Mouse (Mus musculus) C3H10T1/2 (cell line): ENCODE data around the gene Zpbp2. TPM values are rescaled to one million over a fixed set of nuclear protein-coding genes. Genes with fewer than 3 reads are reported as not detected.

Experiments
- polyA plus RNA-seq, 2 experiments: library from polyadenylated mRNA; unstranded; fragments of >200 nt; fragmentation: generic; extraction: Trizol; gene quantifications; one replicate each; pipeline ENCODE4 v1.2.1; 2012; ENCODE audit warnings: missing spikeins in 2 of 2

The Zpbp2 gene
- not detected for polyA plus RNA-seq

DNA sequence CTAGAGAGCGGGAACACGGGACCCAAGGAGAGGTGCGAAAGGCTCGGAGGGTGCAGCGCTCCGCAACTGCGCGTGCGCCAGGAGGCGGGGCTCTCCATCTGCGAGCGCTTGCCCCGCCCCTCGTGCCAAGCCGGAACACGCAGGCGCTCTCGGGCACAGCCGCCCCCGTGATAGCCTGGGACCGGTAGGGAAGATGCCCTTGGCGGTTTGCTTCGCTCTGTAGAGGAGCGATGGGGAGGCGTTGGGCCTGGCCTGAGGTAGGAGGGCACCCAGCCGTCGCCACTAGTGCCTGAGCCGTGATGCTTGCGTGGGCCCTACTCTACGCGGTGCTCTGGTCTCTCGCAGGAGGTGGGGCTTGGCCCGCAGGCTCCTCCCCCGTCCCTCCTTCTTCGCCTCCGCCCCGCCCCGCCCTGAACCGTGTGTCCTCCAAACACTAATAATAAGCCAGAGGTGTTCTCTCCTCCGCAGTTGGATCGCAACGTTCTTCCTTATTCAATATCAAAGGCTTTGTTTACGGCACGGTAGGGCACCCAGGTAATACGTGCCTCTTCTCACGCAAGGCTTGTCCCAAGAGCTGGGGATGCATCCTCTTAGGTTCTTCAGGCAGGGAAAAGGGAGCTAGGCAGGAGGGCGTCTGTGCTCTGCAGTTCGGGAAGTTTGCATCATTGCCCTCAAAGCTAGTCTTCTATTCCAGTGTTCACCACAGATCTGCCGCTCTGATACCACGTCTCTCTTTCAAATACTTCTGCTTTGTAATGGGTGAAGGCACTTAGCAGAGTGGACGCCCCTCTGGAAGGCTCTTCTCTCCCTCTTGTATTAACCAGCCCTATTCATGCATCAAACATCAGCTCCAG lies at the start of gene Zpbp2:
TSS of gene Zpbp2 (plus strand) at position 123 of the 854 bp plus-strand sequence.

DNA sequence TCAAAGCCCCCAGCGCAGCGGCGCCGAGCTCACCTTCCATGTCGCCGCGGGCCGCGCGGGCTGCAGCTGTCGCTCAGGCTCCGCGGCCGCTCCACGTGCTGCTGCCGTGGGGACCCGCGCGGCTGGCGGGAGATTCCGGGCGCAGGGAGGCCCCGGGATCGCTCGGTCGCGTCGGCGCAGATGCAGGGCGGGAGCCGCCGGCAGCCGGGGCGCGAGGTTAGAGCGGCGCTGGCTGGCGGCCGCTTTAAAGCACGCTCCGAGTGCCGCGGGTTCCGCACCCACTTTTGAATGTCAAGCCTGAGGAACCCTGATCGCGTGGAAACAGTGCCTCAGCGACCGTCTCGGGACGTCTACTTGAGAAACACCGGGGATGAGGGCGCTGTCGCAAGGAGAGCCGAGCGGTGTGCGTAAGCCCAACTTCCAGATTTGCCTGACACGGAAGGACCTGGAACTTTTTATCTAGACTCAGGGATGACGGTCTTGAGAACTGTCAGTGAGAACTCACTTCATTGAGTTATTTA lies 5.1 kb upstream of the Zpbp2 start, which contains the start of gene Ikzf3:
TSS of gene Ikzf3 (minus strand) at position 321 of the 521 bp plus-strand sequence.

DNA sequence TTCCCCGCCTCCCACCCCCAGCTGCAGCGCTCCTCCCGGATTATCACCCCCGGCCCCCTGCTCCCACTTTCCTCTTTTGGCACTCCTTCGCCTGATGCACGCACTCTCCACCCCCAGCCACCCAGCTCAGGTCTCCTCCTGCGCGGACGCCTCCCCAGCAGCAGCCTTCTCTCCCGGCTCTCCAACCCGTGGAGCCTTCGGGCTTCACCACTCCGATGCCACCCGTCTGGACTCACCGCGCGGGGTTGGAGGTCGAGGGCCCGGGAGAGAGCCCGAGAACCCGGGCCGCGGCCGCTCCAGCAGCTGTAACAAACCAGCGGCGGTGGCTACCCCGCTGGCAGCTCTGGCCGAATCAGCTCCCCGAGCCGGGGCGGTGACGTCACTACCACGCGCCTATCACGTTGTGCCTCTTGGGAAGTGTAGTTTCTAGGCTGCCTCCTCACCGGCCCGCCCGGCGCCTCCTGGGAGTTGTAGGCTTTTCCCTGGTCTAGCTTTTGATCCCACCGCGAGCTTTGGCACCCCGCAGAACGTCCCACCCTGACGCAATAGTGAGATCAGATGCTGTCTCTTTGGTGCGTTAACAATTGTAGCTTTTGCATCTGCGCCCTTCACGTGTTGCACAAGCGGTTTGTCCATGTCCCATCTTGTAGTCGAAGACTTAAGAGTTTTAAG lies 36.1 kb downstream of the Zpbp2 start, which contains the start of gene Ormdl3:
TSS of gene Ormdl3 (minus strand) at position 477 of the 672 bp plus-strand sequence.

GRCm38 (mm10) chr11:98597991-98598390 lies 47.1 kb downstream of the Zpbp2 start, which contains the start of gene Lrrc3c:
Gene Lrrc3c (plus strand): TSS chr11:98598291.

Other genes starting within 250 kb of the Zpbp2 start
- gene Neurod2, start 221.4 kb upstream of the Zpbp2 start, polyA plus RNA-seq = not detected
- 10 to 100 TPM in 1 of 2 experiments, 1 to 10 TPM in 1; 1.1 to 17.9 TPM for gene Ppp1r1b, start 202.7 kb upstream of the Zpbp2 start, polyA plus RNA-seq
- gene Stard3, start 192.7 kb upstream of the Zpbp2 start, polyA plus RNA-seq = 10 to 100 TPM; 30.8 to 58.6 TPM
- gene Tcap, start 167.3 kb upstream of the Zpbp2 start, polyA plus RNA-seq = under 1 TPM; 0.04 to 0.47 TPM
- under 1 TPM in 1 of 2 experiments, not detected in 1; 0.04 TPM for gene Pnmt, start 164.6 kb upstream of the Zpbp2 start, polyA plus RNA-seq
- gene Pgap3, start 150.6 kb upstream of the Zpbp2 start, polyA plus RNA-seq = 10 to 100 TPM in 1 of 2 experiments, 1 to 10 TPM in 1; 5.7 to 12.6 TPM
- gene Erbb2, start 138.6 kb upstream of the Zpbp2 start, polyA plus RNA-seq = 10 to 100 TPM; 14.9 to 36.2 TPM
- 100 to 1,000 TPM; 153 to 160 TPM for gene Mien1, start 112.1 kb upstream of the Zpbp2 start, polyA plus RNA-seq
- under 1 TPM in 1 of 2 experiments, not detected in 1; 0.06 TPM for gene Grb7, start 104.7 kb upstream of the Zpbp2 start, polyA plus RNA-seq
- not detected for gene Ikzf3, start 5.1 kb upstream of the Zpbp2 start, polyA plus RNA-seq
- gene Ormdl3, start 36.3 kb downstream of the Zpbp2 start, polyA plus RNA-seq = 10 to 100 TPM; 14.3 to 82.1 TPM
- not detected for gene Lrrc3c, start 47.2 kb downstream of the Zpbp2 start, polyA plus RNA-seq
- gene Gm12355, start 74.6 kb downstream of the Zpbp2 start, polyA plus RNA-seq = under 1 TPM; 0.15 to 0.25 TPM
- not detected for gene Gsdma3, start 75.3 kb downstream of the Zpbp2 start, polyA plus RNA-seq
- not detected for gene Gsdma2, start 95.7 kb downstream of the Zpbp2 start, polyA plus RNA-seq
- under 1 TPM; 0.01 to 0.02 TPM for gene Gsdma, start 113.3 kb downstream of the Zpbp2 start, polyA plus RNA-seq
- gene Psmd3, start 131.5 kb downstream of the Zpbp2 start, polyA plus RNA-seq = 100 to 1,000 TPM; 237 to 309 TPM
- gene Csf3, start 150.2 kb downstream of the Zpbp2 start, polyA plus RNA-seq = under 1 TPM in 1 of 2 experiments, not detected in 1; 0.12 TPM
- gene Med24, start 178.3 kb downstream of the Zpbp2 start, polyA plus RNA-seq = 10 to 100 TPM; 26.6 to 55.9 TPM
- gene Thra, start 189.5 kb downstream of the Zpbp2 start, polyA plus RNA-seq = 100 to 1,000 TPM in 1 of 2 experiments, 10 to 100 TPM in 1; 52.9 to 416 TPM
- gene Nr1d1, start 224.2 kb downstream of the Zpbp2 start, polyA plus RNA-seq = 10 to 100 TPM; 16.1 to 18.8 TPM
- 10 to 100 TPM; 31.2 to 53.1 TPM for gene Msl1, start 244.4 kb downstream of the Zpbp2 start, polyA plus RNA-seq